Mouse (Mus musculus): ENCODE measurements around the gene Cd28. TPM values are rescaled to one million over a fixed set of nuclear protein-coding genes. Genes with fewer than 3 reads are reported as not detected.
"Not testable (repeated sequence)": the region's sequence is repeated elsewhere in the genome, so short reads cannot be mapped to it uniquely, and the experiment has no call there.

Cd28 gene
- polyA plus RNA-seq, 1 experiment from 2014 or later = 0.16 TPM

GRCm38 (mm10) chr1:60815912-60816311 lies 99.3 kb downstream of the Cd28 start:
- no peaks in the 10 kb centered on the region for H3K9me3 ChIP-seq (ENCODE audit: control insufficient read depth, low read length)
- no peaks in the 10 kb centered on the region for H3K36me3 ChIP-seq (ENCODE audit: control insufficient read depth, insufficient read depth, low read length)
- no peaks in the 10 kb centered on the region for H3K4me1 ChIP-seq (ENCODE audit: control insufficient read depth, insufficient read depth, low read length)
- 96% methylated on average over 6 of the region's 6 CpGs for WGBS
- H3K4me2 ChIP-seq (replicated peaks; ENCODE audit: low read depth, low read length) = no peak overlapping the region
- H3K27me3 ChIP-seq (ENCODE audit: control insufficient read depth, insufficient read depth, low read length) = no peaks in the 10 kb centered on the region
- H3K27ac ChIP-seq (ENCODE audit: low read depth, low read length) = no peak overlapping the region
- no peak overlapping the region for H3K9ac ChIP-seq (ENCODE audit: low read depth, low read length)
- no peak for ATAC-seq (ENCODE audit: low FRiP score, low TSS enrichment)
- no peak overlapping the region for H3K4me3 ChIP-seq (ENCODE audit: low read length)

GRCm38 (mm10) chr1:60818491-60818890 lies 101.9 kb downstream of the Cd28 start:
- not testable (repeated sequence) for ATAC-seq (ENCODE audit: low FRiP score, low TSS enrichment)

GRCm38 (mm10) chr1:60819993-60820392 lies 103.4 kb downstream of the Cd28 start:
- Histone ChIP-seq H3K9ac (ENCODE audit: low read depth, low read length) (no peak overlapping the region), H3K4me2 (replicated peaks; ENCODE audit: low read depth, low read length) (no peak overlapping the region), H3K27ac (ENCODE audit: low read depth, low read length) (no peak overlapping the region), H3K4me1 (ENCODE audit: control insufficient read depth, insufficient read depth, low read length) (no peaks in the 10 kb centered on the region), H3K4me3 (ENCODE audit: low read length) (no peak overlapping the region), H3K9me3 (ENCODE audit: control insufficient read depth, low read length) (no peaks in the 10 kb centered on the region), H3K27me3 (ENCODE audit: control insufficient read depth, insufficient read depth, low read length) (no peaks in the 10 kb centered on the region), H3K36me3 (ENCODE audit: control insufficient read depth, insufficient read depth, low read length) (no peaks in the 10 kb centered on the region)
- no peak for ATAC-seq (ENCODE audit: low FRiP score, low TSS enrichment)
- 86% methylated on average over 2 of the region's 2 CpGs for WGBS

More at GRCm38 (mm10) chr1:60818491-60818890, 101.9 kb downstream of the Cd28 start:
- not testable (repeated sequence) for H3K9me3 ChIP-seq (ENCODE audit: control insufficient read depth, low read length); H3K4me2 ChIP-seq (replicated peaks; ENCODE audit: low read depth, low read length); H3K27me3 ChIP-seq (ENCODE audit: control insufficient read depth, insufficient read depth, low read length); H3K4me1 ChIP-seq (ENCODE audit: control insufficient read depth, insufficient read depth, low read length); H3K4me3 ChIP-seq (ENCODE audit: low read length); H3K27ac ChIP-seq (ENCODE audit: low read depth, low read length); H3K9ac ChIP-seq (ENCODE audit: low read depth, low read length); H3K36me3 ChIP-seq (ENCODE audit: control insufficient read depth, insufficient read depth, low read length)
- 91% methylated on average over 4 of the region's 4 CpGs for WGBS

GRCm38 (mm10) chr1:60820981-60821380 lies 104.4 kb downstream of the Cd28 start:
- 84% methylated on average over 2 of the region's 2 CpGs for WGBS
- 0 out of 2 replicates have a peak, but pooled peaks cover 4% of the 10 kb centered on the region for H3K4me1 ChIP-seq (ENCODE audit: control insufficient read depth, insufficient read depth, low read length)
- H3K27ac ChIP-seq (ENCODE audit: low read depth, low read length) = no peak overlapping the region
- no peak overlapping the region for H3K4me3 ChIP-seq (ENCODE audit: low read length)
- no peaks in the 10 kb centered on the region for H3K27me3 ChIP-seq (ENCODE audit: control insufficient read depth, insufficient read depth, low read length)
- no peak overlapping the region for H3K4me2 ChIP-seq (replicated peaks; ENCODE audit: low read depth, low read length)
- no peak overlapping the region for H3K9ac ChIP-seq (ENCODE audit: low read depth, low read length)
- no peak for ATAC-seq (ENCODE audit: low FRiP score, low TSS enrichment)
- no peaks in the 10 kb centered on the region for H3K36me3 ChIP-seq (ENCODE audit: control insufficient read depth, insufficient read depth, low read length)
- no peaks in the 10 kb centered on the region for H3K9me3 ChIP-seq (ENCODE audit: control insufficient read depth, low read length)

DNA sequence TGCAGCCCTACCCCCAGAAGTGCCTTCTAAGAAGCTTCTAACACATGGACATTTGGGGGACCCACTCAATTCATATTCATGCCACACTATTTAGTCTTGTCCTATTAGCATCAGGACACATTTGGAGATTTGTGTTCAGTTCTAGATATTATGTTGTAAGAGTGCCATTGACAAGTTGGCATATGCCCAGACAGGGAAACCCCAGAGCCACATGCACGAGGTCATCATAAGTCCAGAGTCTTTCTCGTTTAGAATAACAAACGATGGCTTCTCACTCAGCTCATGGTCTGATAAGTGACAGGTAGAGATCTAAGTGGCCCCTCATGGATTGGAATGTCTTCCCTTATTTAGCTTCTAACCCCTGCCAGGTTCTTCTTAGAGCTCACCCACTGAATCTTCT lies 105.0 kb downstream of the Cd28 start:
- WGBS = 78% methylated on average over 3 of the region's 3 CpGs

More for the DNA sequence above, 105.0 kb downstream of the Cd28 start:
- ATAC-seq (ENCODE audit: low FRiP score, low TSS enrichment) = no peak
- H3K4me3 ChIP-seq (ENCODE audit: low read length) = no peak overlapping the region
- 0 out of 2 replicates have a peak, but pooled peaks cover 4% of the 10 kb centered on the region for H3K4me1 ChIP-seq (ENCODE audit: control insufficient read depth, insufficient read depth, low read length)
- no peaks in the 10 kb centered on the region for H3K9me3 ChIP-seq (ENCODE audit: control insufficient read depth, low read length)
- H3K4me2 ChIP-seq (replicated peaks; ENCODE audit: low read depth, low read length) = no peak overlapping the region
- no peak overlapping the region for H3K27ac ChIP-seq (ENCODE audit: low read depth, low read length)
- H3K27me3 ChIP-seq (ENCODE audit: control insufficient read depth, insufficient read depth, low read length) = no peaks in the 10 kb centered on the region
- no peak overlapping the region for H3K9ac ChIP-seq (ENCODE audit: low read depth, low read length)
- H3K36me3 ChIP-seq (ENCODE audit: control insufficient read depth, insufficient read depth, low read length) = no peaks in the 10 kb centered on the region

Other genes with a start within 250 kb of the Cd28 start
- 34.7 and 45.1 TPM in 2 replicates for gene Raph1, start 149.7 kb upstream of the Cd28 start, polyA plus RNA-seq (2014; fragmentation: Nextera tagmentation; extraction: Ambion mirVana)
- gene Ctla4, start 170.2 kb downstream of the Cd28 start, polyA plus RNA-seq (2014; fragmentation: Nextera tagmentation; extraction: Ambion mirVana) = not detected in 2 replicates